Mouse (Mus musculus) forebrain, embryonic 11.5 days (tissue): ENCODE measurements around the gene Zfp618. TPM values are rescaled to one million over a fixed set of nuclear protein-coding genes. Genes with fewer than 3 reads are reported as not detected.
A peak's percentile ranks its signal among the peaks of the same experiment; 100 is the strongest.

Source experiments
- ATAC-seq: fragments of 200-750 bp; cut with Nextera tagmentation; replicated peaks from 2 replicates; pipeline ENCODE4 v1.8.0; 2017; ENCODE audit warnings: moderate TSS enrichment; ENCODE audit not compliant: low FRiP score
- DNase-seq: peaks from one replicate; pipeline ENCODE4 v3.0.0-alpha.2; 2017; ENCODE audit warnings: low spot score
- H3K27ac ChIP-seq: fragments of 300-500 bp; sonication (generic); 2 replicates; pipeline ENCODE4 v1.5.1; 2014; ENCODE audit warnings: low read depth, low read length
- H3K27me3 ChIP-seq: fragments of 300-500 bp; sonication (generic); 2 replicates; pipeline ENCODE4 v1.6.1; 2014; ENCODE audit warnings: mild to moderate bottlenecking, low read length, mixed read lengths; ENCODE audit not compliant: control insufficient read depth, insufficient read depth
- H3K36me3 ChIP-seq: fragments of 300-500 bp; sonication (generic); 2 replicates; pipeline ENCODE4 v1.6.1; 2014; ENCODE audit warnings: mild to moderate bottlenecking, low read length, moderate library complexity, mixed read lengths; ENCODE audit not compliant: control insufficient read depth, insufficient read depth
- H3K4me1 ChIP-seq: fragments of 300-500 bp; sonication (generic); replicated peaks from 2 replicates; pipeline ENCODE4 v1.6.1; 2014; ENCODE audit warnings: low read length, mixed read lengths; ENCODE audit not compliant: control insufficient read depth, insufficient read depth
- H3K4me2 ChIP-seq: fragments of 300-500 bp; sonication (generic); 2 replicates; pipeline ENCODE4 v1.6.1; 2014; ENCODE audit warnings: low read depth, mild to moderate bottlenecking, low read length, moderate library complexity, mixed read lengths; ENCODE audit not compliant: severe bottlenecking
- H3K4me3 ChIP-seq: fragments of 300-500 bp; sonication (generic); 2 replicates; pipeline ENCODE4 v1.5.1; 2014; ENCODE audit warnings: low read depth, low read length
- H3K9ac ChIP-seq: fragments of 300-500 bp; sonication (generic); 2 replicates; pipeline ENCODE4 v1.6.1; 2014; ENCODE audit warnings: low read length
- H3K9me3 ChIP-seq: fragments of 300-500 bp; sonication (generic); 2 replicates; pipeline ENCODE4 v1.6.1; 2016; ENCODE audit warnings: low read length, mixed read lengths; ENCODE audit not compliant: control insufficient read depth
- WGBS: fragments of 180-500 bp; shearing (Covaris S2); extraction: QIAGEN DNeasy Blood & Tissue Kit; methylation state at CpG from one replicate; pipeline ENCODE4 v1.1.7; 2014; 5-methylcytosine and 5-hydroxymethylcytosine counted together
- polyA plus RNA-seq: library from polyadenylated mRNA; unstranded; fragments of >200 nt; fragmentation: Nextera tagmentation; extraction: Ambion mirVana; gene quantifications from 2 replicates; pipeline ENCODE4 v1.2.1, GENCODE M21; 2014

Gene Zfp618
- polyA plus RNA-seq, 1 experiment from 2014 or later = 33.5 TPM

GRCm38 (mm10) chr4:62983556-62983955 lies 18.2 kb downstream of the Zfp618 start:
- ATAC-seq = no peak
- no peak overlapping the region for H3K27ac ChIP-seq
- no peak overlapping the region for H3K4me2 ChIP-seq
- no peak overlapping the region for H3K9ac ChIP-seq
- no peaks in the 10 kb centered on the region for H3K36me3 ChIP-seq
- H3K27me3 ChIP-seq = no peaks in the 10 kb centered on the region
- peak; percentile 15 for DNase-seq
- H3K9me3 ChIP-seq = no peaks in the 10 kb centered on the region
- 94% methylated on average over 5 of the region's 5 CpGs for WGBS
- H3K4me3 ChIP-seq = no peak overlapping the region
- H3K4me1 ChIP-seq = 0 out of 2 replicates have a peak, but pooled peaks cover under 1% of the 10 kb centered on the region

DNA sequence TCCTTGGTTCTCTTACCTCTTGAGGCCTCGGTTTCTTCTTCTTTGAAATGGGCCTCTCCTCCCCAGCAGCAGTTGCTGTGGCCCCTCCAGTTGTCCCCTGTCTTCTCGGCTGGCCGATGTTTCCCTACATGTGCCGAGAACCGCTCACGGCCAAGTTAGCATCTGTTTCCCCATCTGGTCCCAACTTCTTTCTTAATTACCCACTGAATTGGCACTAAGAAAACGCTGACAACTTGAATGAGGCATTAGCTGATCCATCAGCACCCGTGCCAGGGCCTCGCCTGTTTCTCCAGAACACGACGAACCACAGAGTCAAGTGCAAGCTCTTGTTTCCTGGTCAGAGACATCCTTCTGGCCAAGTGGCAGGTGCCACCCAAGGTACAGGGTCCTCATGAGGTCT lies 26.0 kb downstream of the Zfp618 start:
- Histone ChIP-seq H3K9me3 (no peaks in the 10 kb centered on the region), H3K27ac (no peak overlapping the region), H3K27me3 (no peaks in the 10 kb centered on the region), H3K4me1 (no peaks in the 10 kb centered on the region), H3K36me3 (no peaks in the 10 kb centered on the region), H3K9ac (no peak overlapping the region), H3K4me3 (no peak overlapping the region), H3K4me2 (no peak overlapping the region)
- DNase-seq (no peak), ATAC-seq (no peak)
- 94% methylated on average over 11 of the region's 11 CpGs for WGBS

DNA sequence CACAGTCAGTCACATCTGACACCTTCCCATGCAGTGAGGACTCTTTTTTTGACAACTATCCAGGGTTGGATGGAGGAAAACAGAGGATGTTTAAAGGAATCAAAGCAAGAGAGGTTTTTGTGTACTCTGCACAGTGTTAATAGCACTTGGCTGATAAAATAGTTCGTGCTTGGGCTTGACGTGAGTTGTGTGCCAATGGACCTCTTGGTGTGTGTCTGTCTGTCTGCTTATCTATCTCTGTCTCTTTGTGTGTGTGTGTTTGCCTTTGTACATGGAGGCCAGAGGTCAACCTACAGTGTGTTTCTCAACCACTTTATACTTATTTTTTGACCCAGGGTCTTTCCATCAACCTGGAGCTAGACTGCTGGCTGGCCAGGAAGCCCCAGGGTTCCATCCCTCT lies 27.8 kb downstream of the Zfp618 start:
- no peaks in the 10 kb centered on the region for H3K9me3 ChIP-seq
- H3K9ac ChIP-seq = no peak overlapping the region
- H3K36me3 ChIP-seq = no peaks in the 10 kb centered on the region
- no peaks in the 10 kb centered on the region for H3K27me3 ChIP-seq
- no peak overlapping the region for H3K27ac ChIP-seq
- WGBS = 79% methylated on average over 2 of the region's 2 CpGs
- H3K4me1 ChIP-seq = no peaks in the 10 kb centered on the region
- H3K4me3 ChIP-seq = no peak overlapping the region
- ATAC-seq = no peak
- no peak overlapping the region for H3K4me2 ChIP-seq
- DNase-seq = peak; percentile 13

DNA sequence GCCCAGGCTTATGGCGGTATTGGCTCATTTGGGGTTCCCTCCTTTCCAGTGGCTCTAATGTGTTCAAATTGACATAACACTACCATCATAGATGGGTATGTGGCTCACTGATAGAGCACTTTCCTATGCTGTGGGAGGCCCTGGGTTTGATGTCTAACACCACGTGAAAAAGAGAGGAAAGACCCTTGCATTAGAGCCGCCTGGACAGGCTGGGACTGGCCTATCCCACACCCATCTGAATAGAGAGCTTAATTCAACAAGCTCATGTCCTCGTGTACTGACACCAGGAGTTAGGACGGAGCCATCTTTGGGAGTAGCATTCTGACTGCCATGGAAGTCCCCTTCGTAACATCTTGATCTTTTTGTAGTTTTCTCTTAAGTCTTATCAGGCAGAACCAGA lies 32.2 kb downstream of the Zfp618 start:
- no peak overlapping the region for H3K27ac ChIP-seq
- 87% methylated on average over 6 of the region's 6 CpGs for WGBS
- ATAC-seq = no peak

GRCm38 (mm10) chr4:62998431-62998835 lies 33.1 kb downstream of the Zfp618 start:
- 65% methylated on average over 5 of the region's 5 CpGs for WGBS
- no peaks in the 10 kb centered on the region for H3K9me3 ChIP-seq
- ATAC-seq = no peak
- H3K4me2 ChIP-seq = no peak overlapping the region
- no peak overlapping the region for H3K9ac ChIP-seq
- DNase-seq = no peak
- no peaks in the 10 kb centered on the region for H3K36me3 ChIP-seq
- no peaks in the 10 kb centered on the region for H3K4me1 ChIP-seq
- H3K4me3 ChIP-seq = no peak overlapping the region
- H3K27ac ChIP-seq = no peak overlapping the region
- no peaks in the 10 kb centered on the region for H3K27me3 ChIP-seq

More for the DNA sequence above, 32.2 kb downstream of the Zfp618 start:
- Histone ChIP-seq H3K27me3 (no peaks in the 10 kb centered on the region), H3K4me3 (no peak overlapping the region), H3K4me1 (no peaks in the 10 kb centered on the region), H3K36me3 (no peaks in the 10 kb centered on the region), H3K4me2 (no peak overlapping the region), H3K9ac (no peak overlapping the region), H3K9me3 (no peaks in the 10 kb centered on the region)
- no peak for DNase-seq

GRCm38 (mm10) chr4:62998908-62999307 lies 33.5 kb downstream of the Zfp618 start:
- no peak overlapping the region for H3K9ac ChIP-seq
- no peak overlapping the region for H3K27ac ChIP-seq
- DNase-seq = no peak
- 72% methylated on average over 6 of the region's 6 CpGs for WGBS
- no peaks in the 10 kb centered on the region for H3K36me3 ChIP-seq
- H3K4me1 ChIP-seq = no peaks in the 10 kb centered on the region
- ATAC-seq = no peak
- H3K4me2 ChIP-seq = no peak overlapping the region
- no peak overlapping the region for H3K4me3 ChIP-seq
- no peaks in the 10 kb centered on the region for H3K27me3 ChIP-seq
- H3K9me3 ChIP-seq = no peaks in the 10 kb centered on the region

- no peaks in the 10 kb centered on the region for H3K36me3 ChIP-seq
- WGBS = 86% methylated on average over 4 of the region's 4 CpGs
- no peak overlapping the region for H3K9ac ChIP-seq
- no peak overlapping the region for H3K4me3 ChIP-seq
- DNase-seq = no peak
- H3K27me3 ChIP-seq = no peaks in the 10 kb centered on the region
- no peak overlapping the region for H3K27ac ChIP-seq
- H3K9me3 ChIP-seq = no peaks in the 10 kb centered on the region
- no peaks in the 10 kb centered on the region for H3K4me1 ChIP-seq
- no peak overlapping the region for H3K4me2 ChIP-seq
- 0 out of 2 replicates have a peak, but pooled peaks have one; percentile 20 for ATAC-seq
These were observed 33.9 kb downstream of the Zfp618 start for GRCm38 (mm10) chr4:62999321-62999720.

- no peaks in the 10 kb centered on the region for H3K36me3 ChIP-seq
- H3K9me3 ChIP-seq = no peaks in the 10 kb centered on the region
- ATAC-seq (no peak), DNase-seq (no peak)
- no peak overlapping the region for H3K9ac ChIP-seq
- no peak overlapping the region for H3K4me3 ChIP-seq
- no peaks in the 10 kb centered on the region for H3K27me3 ChIP-seq
- no peaks in the 10 kb centered on the region for H3K4me1 ChIP-seq
- H3K4me2 ChIP-seq = no peak overlapping the region
- WGBS = 94% methylated on average over 7 of the region's 7 CpGs
- H3K27ac ChIP-seq = no peak overlapping the region
These were observed 34.5 kb downstream of the Zfp618 start for GRCm38 (mm10) chr4:62999916-63000315.

DNA sequence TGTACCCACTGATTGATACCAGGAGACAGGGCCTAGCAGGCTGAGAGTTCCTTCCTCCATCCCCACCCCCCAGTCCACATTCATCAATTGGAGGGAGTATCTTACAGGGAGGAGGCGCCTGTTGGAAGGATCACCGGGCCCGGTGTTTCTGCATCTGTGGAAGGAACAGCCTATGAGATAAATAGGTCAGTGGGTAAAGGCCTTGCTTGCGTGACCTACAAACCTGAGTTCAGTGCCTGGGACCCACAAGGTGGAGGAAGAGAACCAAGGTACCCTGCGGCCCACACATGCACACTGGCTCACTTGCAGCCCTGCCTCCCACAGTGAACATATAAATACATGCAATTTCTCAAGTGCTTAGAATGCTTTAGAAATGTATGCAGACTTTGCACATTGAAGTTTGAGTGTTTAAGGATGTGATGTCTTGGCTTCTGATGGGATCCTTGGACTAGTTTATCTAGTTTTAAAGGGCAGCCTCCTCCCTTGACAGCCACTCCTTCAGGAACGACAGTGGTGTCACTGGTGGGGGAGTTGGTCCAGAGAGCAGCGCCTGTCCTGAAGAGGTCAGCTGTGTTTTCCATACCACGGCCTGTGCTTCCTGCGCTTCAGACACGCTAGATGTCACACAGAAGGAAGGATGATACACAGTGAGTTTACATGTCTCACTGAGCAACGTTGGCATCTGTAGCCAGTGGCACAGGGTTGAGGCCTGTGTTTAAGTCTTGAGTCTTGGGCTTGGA lies 35.1 kb downstream of the Zfp618 start:
- Histone ChIP-seq H3K4me2 (no peak overlapping the region), H3K9ac (no peak overlapping the region), H3K27ac (no peak overlapping the region), H3K4me3 (no peak overlapping the region), H3K27me3 (no peaks in the 10 kb centered on the region), H3K9me3 (no peaks in the 10 kb centered on the region), H3K36me3 (no peaks in the 10 kb centered on the region), H3K4me1 (no peaks in the 10 kb centered on the region)
- ATAC-seq = no peak
- no peak for DNase-seq
- 92% methylated on average over 11 of the region's 11 CpGs for WGBS
